Mouse (Mus musculus) neutrophil, adult 5-6 weeks (primary cell): ENCODE results near the gene Smc4. TPM values are rescaled to one million over a fixed set of nuclear protein-coding genes. Genes with fewer than 3 reads are reported as not detected.

ENCODE experiments used
- ATAC-seq: fragments of 151-379, 151-347 bp; 2 replicates; pipeline ENCODE4 v1.8.0; 2017; ENCODE audit warnings: mild to moderate bottlenecking, moderate TSS enrichment; ENCODE audit not compliant: insufficient number of reproducible peaks, poor library complexity, low FRiP score, severe bottlenecking; ENCODE audit errors: extremely low read depth
- total RNA-seq: library from RNA; stranded (forward); fragments of 200-1000 nt; gene quantifications from 2 replicates; pipeline ENCODE4 v1.2.3, GENCODE M21; 2017

Gene Smc4
- total RNA-seq = 355 and 369 TPM in 2 replicates

GRCm38 (mm10) chr3:69004437-69005337 is at the start of gene Smc4, which contains the start of gene Ift80:
TSS of gene Smc4 (plus strand) at chr3:69004738.
TSS of gene Ift80 (minus strand) at chr3:69004570.
- peak; percentile 93 for ATAC-seq

- ATAC-seq = no peak
These were observed 48.1 kb upstream of the Smc4 start for GRCm38 (mm10) chr3:68956454-68956853.

GRCm38 (mm10) chr3:68957413-68957812 is 47.1 kb upstream of the Smc4 start:
- no peak for ATAC-seq

GRCm38 (mm10) chr3:68964682-68965081 is 39.9 kb upstream of the Smc4 start:
- 0 out of 2 replicates have a peak, but pooled peaks have one; percentile 46 for ATAC-seq

- ATAC-seq = no peak
These were observed 37.8 kb upstream of the Smc4 start for GRCm38 (mm10) chr3:68966527-68967285.

GRCm38 (mm10) chr3:68967404-68967803 is 37.1 kb upstream of the Smc4 start:
- no peak for ATAC-seq

- ATAC-seq = no peak
These were observed 35.4 kb upstream of the Smc4 start for GRCm38 (mm10) chr3:68969091-68969590.

GRCm38 (mm10) chr3:68973574-68973973 is 31.0 kb upstream of the Smc4 start:
- no peak for ATAC-seq

- ATAC-seq = no peak
These were observed 29.7 kb upstream of the Smc4 start for GRCm38 (mm10) chr3:68974639-68975532.

GRCm38 (mm10) chr3:68975533-68976490 is 28.7 kb upstream of the Smc4 start:
- ATAC-seq = no peak

GRCm38 (mm10) chr3:68977696-68978095 is 26.8 kb upstream of the Smc4 start:
- no peak for ATAC-seq

GRCm38 (mm10) chr3:68979187-68979586 is 25.4 kb upstream of the Smc4 start:
- no peak for ATAC-seq

- peak; percentile 84; the same call in 1 of the 2 replicates for ATAC-seq
These were observed 23.6 kb upstream of the Smc4 start for GRCm38 (mm10) chr3:68980898-68981297.

- ATAC-seq = no peak
These were observed 18.0 kb upstream of the Smc4 start for GRCm38 (mm10) chr3:68986550-68986949.

- ATAC-seq = no peak
These were observed 1.8 kb upstream of the Smc4 start for GRCm38 (mm10) chr3:69002781-69003180.

GRCm38 (mm10) chr3:69004055-69004436 is 492 bp upstream of the Smc4 start:
- ATAC-seq = no peak

- peak; percentile 55 for ATAC-seq
These were observed 1.1 kb downstream of the Smc4 start for GRCm38 (mm10) chr3:69005338-69006245.
